Mouse (Mus musculus) natural killer cell, adult 2 months (primary cell): ENCODE data around the gene Hoxa10.
A peak's percentile ranks its signal among the peaks of the same experiment; 100 is the strongest.

Experiments used
- DNase-seq, 2 experiments: peaks; one replicate each; pipeline ENCODE4 v3.0.0; 2022; ENCODE audit warnings: low spot score in 2 of 2

Gene Hoxa10

DNA sequence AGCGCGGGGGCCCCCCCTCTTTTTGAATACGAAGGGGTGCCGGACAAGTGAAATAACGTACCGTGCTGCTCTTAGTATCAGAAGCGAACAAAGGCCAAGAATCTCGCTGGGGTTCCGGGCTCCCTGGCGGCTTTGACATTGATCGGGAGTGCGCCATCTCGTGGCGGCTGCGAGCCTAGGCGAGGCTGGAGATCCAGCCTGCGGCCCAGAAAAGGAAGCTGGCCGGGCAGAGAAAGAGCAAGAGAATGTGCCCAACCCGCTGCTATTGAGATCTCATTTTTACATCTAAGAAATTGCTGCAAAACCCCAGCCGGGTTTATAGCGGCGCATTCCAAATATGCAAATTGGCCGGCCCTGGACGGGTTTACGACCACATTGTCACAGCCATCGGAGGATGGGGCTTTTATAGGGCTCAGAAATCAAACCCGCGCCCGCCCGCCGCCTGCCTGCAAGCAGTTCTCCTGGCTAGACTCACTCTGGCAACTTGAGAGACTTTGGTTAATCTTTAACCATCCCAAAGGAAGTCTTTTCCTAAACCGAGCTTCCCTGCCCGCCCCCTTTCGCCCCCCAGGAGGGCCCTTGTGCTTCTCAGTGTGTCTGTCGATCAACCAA, at the start of gene Hoxa10:
TSS of gene Hoxa10 (minus strand) at position 466 of the 612 bp plus-strand sequence.
- DNase-seq: peak; percentile 67 to 78

DNA sequence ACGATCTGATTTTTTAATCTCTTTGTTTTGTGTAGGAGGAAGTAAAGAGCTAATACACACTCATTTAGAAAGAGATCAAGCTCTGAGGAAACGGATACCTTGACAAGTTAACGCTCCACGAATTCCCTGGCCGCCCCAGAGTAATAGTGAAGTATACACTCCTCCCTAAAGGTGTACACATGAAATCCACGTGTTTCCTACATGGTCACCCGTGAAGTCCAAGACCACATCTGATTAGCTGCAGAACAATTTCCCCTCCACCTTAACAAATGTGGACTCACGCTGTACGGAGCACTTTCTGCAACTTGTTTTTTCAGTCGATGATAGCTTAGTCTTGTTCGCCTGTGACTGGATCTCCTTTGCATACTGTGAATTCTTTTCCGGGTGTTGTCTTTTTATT, 49.5 kb upstream of the Hoxa10 start:
- no peak for DNase-seq

DNA sequence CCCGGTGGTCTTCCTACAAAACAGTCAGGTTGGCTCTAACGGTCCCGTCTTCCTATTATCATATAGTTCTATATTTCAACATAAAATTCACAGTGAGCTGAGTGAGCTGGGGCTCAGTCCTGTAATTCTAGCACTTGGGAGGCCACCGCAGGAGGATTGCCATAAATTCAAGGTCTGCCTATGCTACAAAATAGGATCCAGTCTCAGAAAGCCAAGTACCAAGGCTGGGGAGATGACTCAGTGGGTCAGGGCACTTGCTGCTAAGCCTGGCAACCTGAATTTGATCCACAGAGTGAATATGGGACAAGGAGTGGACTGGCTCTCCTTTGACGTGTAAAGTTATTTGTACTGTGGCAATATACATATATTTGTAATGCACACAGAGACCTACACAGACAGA, 43.2 kb upstream of the Hoxa10 start:
- no peak for DNase-seq

DNA sequence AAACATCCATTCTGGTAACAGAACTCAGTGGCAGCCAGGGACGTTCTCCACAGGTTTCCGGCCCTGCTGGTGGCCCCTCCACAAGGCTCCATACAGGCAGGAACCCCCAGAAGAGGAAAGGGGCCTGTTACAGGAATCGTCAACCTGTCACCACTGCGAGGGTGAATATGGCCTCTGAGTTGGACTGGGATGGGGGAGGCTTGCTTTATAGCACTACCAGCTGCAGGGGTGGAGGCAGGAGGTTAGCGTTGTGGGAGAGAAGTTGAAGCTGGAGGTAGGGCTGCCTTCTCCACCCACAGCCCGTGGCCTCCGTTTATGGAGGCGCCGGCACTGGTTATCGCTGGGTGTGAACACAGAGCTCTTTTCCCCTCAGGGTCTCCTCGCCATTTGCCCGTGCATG, 40.4 kb upstream of the Hoxa10 start:
- DNase-seq: no peak

DNA sequence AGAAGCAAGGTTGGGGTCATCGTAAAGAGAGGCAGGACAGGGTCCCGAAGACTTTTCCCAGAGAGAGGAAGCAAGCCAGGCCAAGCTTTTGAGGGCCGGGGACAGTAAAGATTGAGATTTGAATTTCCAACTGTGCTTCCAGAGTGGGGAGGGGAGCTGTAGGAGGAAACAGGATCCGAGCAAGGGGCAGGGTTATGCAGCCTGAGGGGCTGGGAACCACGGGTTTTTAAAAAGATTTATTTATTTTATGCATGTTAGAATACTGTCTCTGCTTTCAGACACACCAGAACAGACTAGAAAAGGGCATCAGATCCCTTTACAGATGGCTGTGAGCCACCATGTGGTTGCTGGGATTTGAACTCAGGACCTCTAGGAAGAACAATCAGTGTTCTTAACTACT, 36.3 kb upstream of the Hoxa10 start:
- no peak for DNase-seq

DNA sequence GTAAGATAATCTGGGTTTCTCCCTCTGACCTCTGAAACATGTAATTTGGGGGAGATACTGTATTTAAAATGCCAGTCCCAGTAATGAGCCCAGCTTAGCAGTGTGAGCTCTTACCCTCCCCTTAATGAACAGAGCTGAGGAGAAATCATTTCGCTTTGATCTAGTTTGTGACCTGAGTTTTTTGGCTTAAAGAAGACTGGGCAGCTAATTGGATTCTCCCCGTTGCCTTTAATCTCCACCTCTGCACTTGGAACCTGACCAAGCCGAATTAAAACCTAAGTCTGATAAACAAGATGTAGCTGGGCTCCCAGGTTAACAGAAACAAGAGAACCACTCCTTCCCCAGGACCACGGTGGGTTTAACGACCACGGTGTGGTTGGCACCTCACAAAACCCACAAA, 35.7 kb upstream of the Hoxa10 start:
- DNase-seq: no peak

DNA sequence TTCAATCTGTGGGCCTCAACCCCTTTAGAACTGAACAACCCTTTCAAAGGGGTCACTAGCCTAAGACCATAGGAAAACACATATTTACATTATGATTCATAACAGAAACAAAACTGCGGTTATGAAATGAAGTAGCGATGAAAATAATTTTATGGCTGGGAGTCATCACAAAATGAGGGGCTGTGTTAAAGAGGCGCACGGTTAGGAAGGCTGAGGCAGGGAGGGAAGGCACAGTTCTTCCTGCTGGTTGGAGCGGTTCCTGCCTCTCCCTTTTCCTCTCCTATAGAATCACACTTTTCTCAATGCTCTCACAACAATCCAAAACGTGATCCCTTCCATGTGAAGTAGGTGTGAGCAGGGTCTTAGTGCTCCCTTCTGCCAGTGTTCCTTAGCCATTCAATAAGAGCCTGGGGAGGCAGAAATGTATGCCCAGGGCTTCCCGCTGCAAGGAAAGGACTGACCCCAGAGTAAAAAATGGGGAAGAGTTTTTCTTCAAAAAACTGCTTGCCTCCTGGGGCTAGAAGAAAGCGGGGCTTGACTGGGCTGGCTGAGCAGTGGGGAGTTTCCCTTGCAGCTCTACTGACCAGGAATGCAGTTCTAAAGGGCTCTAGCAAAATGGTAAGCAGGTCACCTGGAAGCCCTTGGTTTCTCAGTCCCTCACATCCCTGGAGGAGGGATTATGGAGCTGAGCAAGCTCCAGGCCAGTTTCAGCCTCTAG, 35.1 kb upstream of the Hoxa10 start:
- DNase-seq: no peak

DNA sequence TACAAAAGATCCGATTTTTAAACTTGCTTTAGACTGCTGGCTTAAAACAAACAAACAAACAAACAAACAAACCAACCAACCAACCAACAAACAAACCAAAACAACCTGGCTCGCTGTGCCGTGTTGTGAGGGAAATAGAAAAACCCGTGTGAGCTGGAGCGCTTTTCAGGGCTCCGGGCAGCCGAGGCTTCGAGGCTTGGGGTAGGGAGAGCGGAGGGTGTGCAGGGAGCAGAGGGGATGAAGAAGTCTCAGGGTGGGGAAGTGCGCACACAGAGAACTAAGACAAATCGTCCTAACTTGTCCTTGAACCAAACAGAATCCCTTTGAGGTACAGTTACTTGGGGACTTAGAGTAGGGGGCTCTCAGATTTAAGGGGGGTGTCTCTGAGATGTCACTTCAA, 33.9 kb upstream of the Hoxa10 start:
- DNase-seq: no peak

DNA sequence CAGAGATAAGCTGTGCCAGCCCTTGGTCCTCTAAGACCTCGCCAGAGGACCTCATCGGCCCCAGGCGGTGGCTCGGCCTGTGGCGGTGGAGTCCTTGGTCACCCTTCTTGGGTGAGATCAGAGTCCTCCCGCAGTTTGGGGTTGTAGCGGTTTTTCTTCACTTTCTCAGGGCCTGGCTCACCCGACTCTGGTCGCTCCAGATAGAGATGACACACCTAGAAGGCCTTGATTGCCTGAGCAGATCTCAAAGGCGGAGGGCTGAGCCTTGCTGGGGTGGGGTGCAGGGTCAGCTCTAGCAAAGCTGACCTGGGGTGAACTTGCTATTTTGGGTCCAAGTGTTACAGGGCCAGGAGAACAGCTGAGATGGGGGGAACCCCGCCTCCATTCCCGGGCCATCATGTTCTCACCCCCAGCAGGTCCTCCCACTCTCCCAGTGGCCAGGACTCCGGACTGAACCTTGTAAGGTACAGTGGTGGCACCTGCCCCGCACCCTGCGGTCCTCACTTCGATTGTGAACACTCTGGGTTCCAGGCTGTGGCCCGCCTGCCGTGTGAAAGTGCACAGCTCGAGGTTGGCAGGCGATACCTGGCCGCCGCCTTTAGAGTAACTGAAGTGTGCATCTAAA, 33.1 kb upstream of the Hoxa10 start:
- no peak for DNase-seq

DNA sequence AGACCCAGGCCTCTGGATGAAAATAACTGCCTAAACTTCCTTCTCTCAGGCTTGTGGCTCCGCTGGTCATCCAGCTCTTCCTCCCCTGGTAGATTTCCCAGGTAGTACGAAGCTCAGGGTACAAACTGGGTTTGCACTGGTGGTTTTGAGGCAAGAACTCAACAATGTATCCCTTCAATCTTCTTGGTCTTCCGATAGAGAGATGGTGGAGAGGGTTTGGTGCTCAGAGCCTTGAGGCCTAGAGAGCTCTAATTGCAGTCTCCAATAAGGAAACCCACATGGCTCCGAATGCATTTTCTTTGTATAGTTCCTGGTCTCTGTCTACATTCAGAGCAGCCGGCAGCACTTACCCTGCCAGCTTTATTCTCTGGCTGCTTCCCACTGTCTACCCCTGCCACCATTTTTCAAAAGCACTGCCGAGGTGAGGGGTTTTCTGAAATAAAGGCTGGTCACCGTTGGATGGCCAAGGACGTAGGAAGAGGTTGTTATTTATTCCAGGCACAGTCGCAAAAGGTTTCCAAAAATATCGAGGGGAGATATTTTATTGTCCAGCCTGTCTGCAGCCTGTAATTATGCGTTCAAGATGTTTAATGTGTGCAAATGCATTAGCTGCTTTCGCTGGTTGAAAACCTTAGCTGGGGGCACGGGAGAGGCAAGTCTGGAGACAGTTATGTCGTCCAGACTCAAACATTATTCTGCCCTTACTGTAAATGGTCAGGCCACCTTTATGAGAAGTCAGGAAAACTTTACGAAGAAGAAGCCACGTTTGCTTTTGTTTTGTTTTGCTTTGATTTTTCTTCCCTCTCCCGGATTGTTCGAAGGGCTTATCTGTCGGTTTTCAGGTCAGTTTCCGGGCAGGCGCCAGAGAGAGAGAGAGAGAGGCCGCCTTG, 32.4 kb upstream of the Hoxa10 start:
- DNase-seq: no peak

DNA sequence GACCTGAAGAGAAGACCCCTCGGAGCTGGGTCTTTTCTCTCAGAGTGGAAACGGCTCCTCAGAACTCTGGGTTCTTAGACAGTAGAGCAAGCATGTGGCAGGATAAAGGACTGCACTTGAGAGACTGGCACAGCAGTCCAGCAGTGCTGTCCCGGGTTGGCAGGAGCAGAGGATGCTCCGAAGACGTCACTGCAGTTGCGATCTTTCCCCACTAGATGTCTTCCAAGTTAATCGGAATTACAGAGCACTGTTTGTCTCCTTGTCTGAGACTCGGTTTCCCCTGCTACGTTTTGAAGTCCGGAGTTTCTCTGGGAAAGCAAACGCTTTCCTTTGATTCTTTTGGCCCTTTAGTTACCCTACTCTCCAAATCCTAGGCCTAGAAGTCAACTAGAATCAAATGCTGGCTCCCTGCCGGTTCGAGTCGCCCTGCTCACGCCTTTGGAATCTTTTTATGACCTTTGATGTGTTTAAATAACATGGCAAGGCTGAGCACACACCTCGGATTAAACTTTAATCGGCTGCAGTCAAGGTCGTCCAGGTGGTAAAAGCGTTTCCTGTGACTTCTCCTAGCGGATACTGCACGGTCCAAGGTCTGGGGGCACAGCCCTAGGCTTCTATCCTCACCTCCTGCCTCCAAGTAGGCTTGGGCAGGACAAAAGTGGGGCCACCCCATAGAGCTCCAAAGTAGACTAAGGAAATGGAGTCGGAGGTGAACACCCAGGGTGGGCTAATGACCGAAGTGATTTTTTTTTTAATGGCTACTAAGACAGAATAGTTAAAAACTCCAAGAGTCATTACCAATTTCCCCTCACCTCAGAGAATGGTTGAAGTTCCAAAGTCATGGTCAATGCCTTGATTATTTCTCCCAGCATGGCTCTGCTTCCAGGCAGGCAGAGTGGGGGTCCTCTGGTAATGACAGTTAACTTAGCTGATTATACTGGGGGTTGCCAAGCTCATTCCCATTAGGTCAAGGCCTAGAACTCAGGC, 30.1 kb upstream of the Hoxa10 start:
- peak in 1 of 2 experiments; percentile 34 for DNase-seq

DNA sequence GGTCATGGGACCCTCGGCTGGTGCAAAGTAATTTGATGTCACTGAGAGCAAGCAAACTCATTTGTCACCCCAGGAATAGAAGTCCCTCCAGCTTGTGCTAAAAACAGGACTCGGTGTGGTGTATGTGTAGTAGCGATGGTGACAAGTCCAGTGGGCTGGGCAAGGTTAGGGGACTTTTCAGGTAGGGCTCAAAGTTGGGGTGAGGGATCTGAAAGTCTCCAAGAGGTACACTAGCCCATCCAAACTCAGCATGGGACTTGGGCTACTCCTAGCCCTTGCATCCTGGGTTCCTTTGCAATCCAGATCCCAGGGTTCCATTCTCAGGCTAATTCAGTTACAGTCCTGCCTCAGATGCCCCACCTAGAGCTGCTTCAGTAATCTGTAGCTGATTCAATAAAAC, 28.1 kb upstream of the Hoxa10 start:
- DNase-seq: no peak

DNA sequence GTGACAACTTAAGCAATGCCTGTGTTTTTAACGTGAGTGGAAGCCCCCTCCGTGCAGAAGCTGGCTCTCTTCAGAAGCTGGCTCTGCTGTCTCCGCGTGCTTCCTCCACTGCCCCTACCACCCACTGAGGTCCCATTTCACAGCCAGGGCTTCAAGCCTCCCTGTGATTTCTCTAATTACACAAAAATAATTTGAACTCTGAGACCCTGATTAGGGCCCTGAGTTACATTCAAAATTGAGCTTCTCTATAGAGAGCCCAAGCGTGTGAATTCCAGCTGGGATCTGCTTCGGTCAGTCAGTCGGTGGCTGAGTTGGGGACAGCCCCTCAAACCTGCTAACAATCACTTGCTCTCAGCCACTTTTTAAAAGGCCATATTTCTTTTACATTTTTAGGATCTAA, 27.7 kb upstream of the Hoxa10 start:
- DNase-seq: no peak

DNA sequence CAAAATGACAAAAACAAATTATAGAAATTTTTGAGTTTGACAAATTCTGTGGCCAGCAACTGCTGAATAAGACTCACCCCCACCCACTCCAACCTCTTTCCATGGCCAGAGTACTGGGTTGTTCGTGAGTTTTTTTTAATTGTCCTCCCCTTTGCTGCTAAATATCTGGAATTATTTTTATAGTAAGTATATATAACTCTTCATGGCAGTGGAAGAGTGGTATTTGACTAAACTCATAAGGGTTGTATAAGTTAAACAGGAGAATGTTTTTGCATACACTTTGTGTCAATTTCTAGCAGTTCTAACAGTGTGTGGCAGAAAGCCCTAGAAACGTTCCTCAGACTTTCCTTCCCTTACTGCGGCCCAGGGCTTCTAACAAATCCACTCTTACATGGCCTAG, 27.0 kb upstream of the Hoxa10 start:
- no peak for DNase-seq

DNA sequence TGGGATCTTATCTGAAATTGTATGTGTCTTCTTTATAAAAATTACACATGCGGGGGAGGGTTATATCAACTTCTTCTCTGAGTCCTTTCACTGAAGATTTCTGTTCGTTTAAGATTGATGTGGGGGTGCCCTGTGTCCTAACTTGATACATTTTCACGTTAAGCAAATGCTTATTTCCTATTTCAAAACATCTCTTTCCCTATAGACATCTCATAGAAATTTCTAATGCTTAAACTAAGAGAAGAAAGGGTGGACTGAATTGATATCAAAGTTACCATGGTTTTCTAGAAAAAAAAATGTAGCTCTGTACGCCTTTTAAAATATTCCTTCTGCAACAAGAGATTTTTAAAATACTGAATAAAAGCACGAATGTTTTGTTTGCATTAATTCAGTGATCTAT, 26.6 kb upstream of the Hoxa10 start:
- DNase-seq: no peak

DNA sequence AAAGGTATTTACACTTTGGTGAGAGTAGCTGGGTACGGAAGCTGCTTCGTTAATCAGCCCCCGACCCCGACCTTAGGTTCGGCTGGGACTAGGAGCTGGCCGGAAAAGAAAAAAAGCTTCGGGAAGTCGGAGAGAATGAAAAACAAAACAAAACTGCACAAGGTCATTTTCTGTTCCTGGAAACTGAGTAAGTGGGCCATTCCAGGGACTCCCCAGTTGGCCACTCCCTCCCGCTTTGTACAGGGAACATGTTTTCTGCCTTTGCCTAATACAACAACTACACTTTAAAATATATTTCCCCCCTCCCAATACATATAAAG, 26.0 kb upstream of the Hoxa10 start:
- no peak for DNase-seq

DNA sequence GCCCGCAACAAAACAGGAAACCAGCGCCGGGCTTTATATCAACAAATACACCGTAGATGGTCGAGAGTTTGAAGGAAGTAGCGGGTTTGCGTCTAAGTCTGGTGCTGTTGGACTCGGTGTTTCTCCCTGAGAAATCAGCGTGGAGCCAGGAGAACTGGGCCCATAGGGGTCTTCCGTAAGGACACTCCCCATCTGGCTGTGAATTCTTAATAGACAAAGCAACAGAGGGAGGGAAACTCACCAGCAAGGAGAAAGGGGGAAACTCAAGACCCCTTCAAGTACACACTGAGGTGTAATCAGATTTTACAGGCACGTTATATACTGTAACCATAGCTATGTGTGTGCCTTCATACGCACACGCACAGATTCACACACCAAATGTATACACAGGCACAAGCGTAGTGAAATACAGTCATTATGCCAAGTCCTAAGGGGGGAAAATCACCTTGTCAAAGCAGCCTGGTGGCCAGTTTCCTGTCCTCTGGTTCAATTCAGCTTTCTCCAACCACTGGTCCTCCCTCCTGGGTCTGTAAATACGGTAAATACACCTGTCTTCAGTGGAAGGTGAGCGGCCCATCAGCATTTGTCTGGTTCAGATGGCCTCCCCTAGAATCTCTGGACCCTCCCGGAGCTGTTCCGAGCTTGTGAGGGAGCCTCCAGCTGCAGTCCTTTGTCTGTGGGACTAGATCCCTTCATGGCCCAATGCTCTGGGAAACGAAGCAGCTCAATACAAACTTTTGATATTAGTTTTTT, 25.4 kb upstream of the Hoxa10 start:
- no peak for DNase-seq

DNA sequence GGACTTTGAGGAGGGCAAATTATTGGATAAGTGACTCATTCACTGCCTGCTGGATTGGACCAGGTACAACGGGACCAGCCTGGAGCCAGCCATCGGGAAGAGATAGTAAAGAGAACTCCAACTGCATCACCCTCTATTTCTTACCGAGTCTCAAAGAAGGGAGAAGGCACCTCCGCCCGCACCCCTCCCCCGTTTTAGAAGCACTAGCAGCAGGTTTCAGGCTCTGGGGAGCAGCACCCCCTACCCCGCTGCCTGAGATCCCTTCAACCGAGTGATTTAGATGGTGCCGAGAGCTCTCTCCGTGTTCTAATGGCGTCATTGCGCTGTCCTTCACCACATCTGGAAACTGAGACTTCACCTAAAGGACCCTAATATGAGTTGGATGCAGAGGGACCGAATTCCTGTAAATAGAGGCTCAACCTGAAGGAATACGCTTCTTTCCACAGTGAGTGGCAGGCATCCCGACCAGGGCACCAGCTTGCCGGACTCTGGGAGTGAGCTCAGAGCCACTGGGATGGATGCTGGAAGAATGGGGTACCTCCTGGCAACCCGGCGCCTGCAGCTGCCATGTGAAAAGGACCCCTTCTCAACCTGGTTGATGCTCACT, 24.8 kb upstream of the Hoxa10 start:
- DNase-seq: no peak

DNA sequence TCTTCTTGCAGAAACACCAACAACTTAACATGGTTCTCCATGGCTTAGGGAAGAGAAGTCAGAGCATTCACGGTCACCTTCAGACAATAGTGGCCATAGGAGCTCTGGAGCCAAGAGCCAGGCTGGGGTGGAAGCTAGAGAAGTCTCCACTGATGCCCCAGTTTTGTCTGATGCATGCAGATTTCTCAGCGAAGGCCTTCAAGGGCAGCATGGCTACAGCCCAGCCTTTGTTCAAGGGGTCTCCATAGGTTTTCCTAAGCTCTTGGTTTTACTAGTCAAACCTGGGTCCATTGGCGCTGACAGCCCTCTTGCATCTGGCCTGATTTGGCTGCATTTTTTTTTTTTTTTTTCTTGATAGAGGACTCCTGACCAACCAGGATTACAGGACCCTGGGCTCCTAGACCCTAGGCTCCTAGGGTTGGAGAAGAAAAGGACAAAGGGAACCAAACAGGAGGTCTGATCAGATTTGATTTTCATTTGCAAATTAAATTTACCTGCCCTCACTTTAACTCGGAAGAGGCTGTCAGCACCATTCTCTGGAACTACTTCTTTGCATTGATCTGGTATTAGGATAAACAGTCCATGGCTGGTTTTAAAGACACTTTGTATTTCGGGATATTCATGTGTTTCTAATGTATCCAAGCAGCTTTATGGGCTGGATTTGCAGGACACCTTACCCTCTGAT, 23.6 kb upstream of the Hoxa10 start:
- no peak for DNase-seq

DNA sequence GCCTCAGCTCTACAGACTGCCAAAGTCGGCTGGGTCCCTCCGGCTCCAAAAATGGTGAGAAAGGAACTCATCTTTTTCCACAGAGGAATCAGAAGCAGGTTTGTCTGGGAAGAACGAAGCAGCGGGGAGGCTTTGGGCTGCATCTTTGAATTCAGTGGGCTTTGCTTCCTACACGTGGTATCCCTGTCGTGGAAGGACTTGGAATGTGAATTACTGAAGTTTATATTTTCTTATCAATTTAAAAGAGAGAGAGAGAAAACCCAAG, 22.6 kb upstream of the Hoxa10 start:
- DNase-seq: no peak
